Mouse (Mus musculus): Measurements from ENCODE around the gene Golga7b.

Gene Golga7b

GRCm38 (mm10) chr19:42249976-42250914 is 2.9 kb downstream of the Golga7b start:
- no peak for DNase-seq (ENCODE audit: low read depth)

GRCm38 (mm10) chr19:42255438-42255783 is 8.0 kb downstream of the Golga7b start:
- DNase-seq (ENCODE audit: low read depth) = no peak

- peak; percentile 43 for DNase-seq (ENCODE audit: low read depth)
Measured at GRCm38 (mm10) chr19:42255784-42256610, 8.6 kb downstream of the Golga7b start.

- DNase-seq (ENCODE audit: low read depth) = no peak
Measured at GRCm38 (mm10) chr19:42256611-42257240, 9.4 kb downstream of the Golga7b start.

GRCm38 (mm10) chr19:42257241-42257635 is 9.9 kb downstream of the Golga7b start:
- no peak for DNase-seq (ENCODE audit: low read depth)

GRCm38 (mm10) chr19:42258031-42258430 is 10.7 kb downstream of the Golga7b start:
- DNase-seq (ENCODE audit: low read depth) = peak; percentile 33

GRCm38 (mm10) chr19:42258596-42258995 is 11.2 kb downstream of the Golga7b start:
- no peak for DNase-seq (ENCODE audit: low read depth)

- peak; percentile 80 for DNase-seq (ENCODE audit: low read depth)
Measured at GRCm38 (mm10) chr19:42260486-42260885, 13.1 kb downstream of the Golga7b start.

GRCm38 (mm10) chr19:42263524-42263923 is 16.1 kb downstream of the Golga7b start:
- no peak for DNase-seq (ENCODE audit: low read depth)

GRCm38 (mm10) chr19:42268337-42268736 is 21.0 kb downstream of the Golga7b start:
- DNase-seq (ENCODE audit: low read depth) = no peak

GRCm38 (mm10) chr19:42270119-42270518 is 22.7 kb downstream of the Golga7b start:
- DNase-seq (ENCODE audit: low read depth) = no peak

- DNase-seq (ENCODE audit: low read depth) = no peak
Measured at GRCm38 (mm10) chr19:42271182-42271581, 23.8 kb downstream of the Golga7b start.

- DNase-seq (ENCODE audit: low read depth) = peak; percentile 70
Measured at GRCm38 (mm10) chr19:42272003-42272963, 24.9 kb downstream of the Golga7b start.

GRCm38 (mm10) chr19:42277288-42277687 is 29.9 kb downstream of the Golga7b start:
- peak; percentile 15 for DNase-seq (ENCODE audit: low read depth)

GRCm38 (mm10) chr19:42278461-42278860 is 31.1 kb downstream of the Golga7b start:
- no peak for DNase-seq (ENCODE audit: low read depth)

GRCm38 (mm10) chr19:42279611-42280010 is 32.2 kb downstream of the Golga7b start:
- no peak for DNase-seq (ENCODE audit: low read depth)

GRCm38 (mm10) chr19:42284178-42284577 is 36.8 kb downstream of the Golga7b start:
- no peak for DNase-seq (ENCODE audit: low read depth)

GRCm38 (mm10) chr19:42288361-42288760 is 41.0 kb downstream of the Golga7b start:
- DNase-seq (ENCODE audit: low read depth) = no peak

- no peak for DNase-seq (ENCODE audit: low read depth)
Measured at GRCm38 (mm10) chr19:42290954-42291661, 43.7 kb downstream of the Golga7b start.

- DNase-seq (ENCODE audit: low read depth) = no peak
Measured at GRCm38 (mm10) chr19:42292106-42292505, 44.7 kb downstream of the Golga7b start.

GRCm38 (mm10) chr19:42293216-42293615 is 45.8 kb downstream of the Golga7b start:
- no peak for DNase-seq (ENCODE audit: low read depth)
